ENCODE assay signal across 9 mouse cellular contexts in genomic region chr5:137315084-137315903, GRCm38 (mm10). TPM values are rescaled to one million over a fixed set of nuclear protein-coding genes. Genes with fewer than 3 reads are reported as not detected.
DNase-seq lines count a peak whose midpoint lies in the region; ATAC-seq and TF ChIP-seq lines count a peak whose summit lies in the region.
"Had no signal": no experiment of that assay in that cellular context is flagged by ENCODE, and none has a peak within 500 bp of the region (broad histone marks: within the 10 kb centered on the region; RNA-seq: fewer than 3 reads in every experiment).

No protein-coding gene starts in this region.

- H3K4me1 ChIP-seq in cerebellum, adult 2 months (ENCODE audit: control insufficient read depth, insufficient read depth, low read length) = no peaks in the 10 kb centered on the region
- peaks cover 36% of the 10 kb centered on the region for H3K4me1 ChIP-seq in hindbrain, embryonic 13.5 days (replicated peaks)
- H3K4me1 ChIP-seq in liver, embryonic 14.5 days (replicated peaks; ENCODE audit: control insufficient read depth in 2 of 2, insufficient read depth in 2 of 2, low read length in 1 of 2) = peaks cover 6 to 15% of the 10 kb centered on the region in 2 experiments
- peaks cover 37% of the 10 kb centered on the region for H3K4me1 ChIP-seq in neural tube, embryonic 13.5 days (replicated peaks)

- no peaks in the 10 kb centered on the region for H3K9me3 ChIP-seq in hindbrain, embryonic 13.5 days
- no peaks in the 10 kb centered on the region for H3K9me3 ChIP-seq in liver, embryonic 14.5 days (ENCODE audit: control insufficient read depth, low read length)
- H3K9me3 ChIP-seq in neural tube, embryonic 13.5 days = no peaks in the 10 kb centered on the region

- DNase-seq in cerebellum, adult 9-11 months = peak; percentile 38
- DNase-seq in cerebellum, adult 2 months = no peak
- DNase-seq in 3134 (ENCODE audit: extremely low read depth, insufficient read length, low spot score) = peak; percentile 46
- peak; percentile 69 for DNase-seq in embryo, embryonic 9.5 days (ENCODE audit: extremely low spot score)
- DNase-seq in liver, embryonic 14.5 days (ENCODE audit: low read depth in 3 of 3, low spot score in 3 of 3) = no peak
- DNase-seq in right cerebral cortex, postnatal 36 days (ENCODE audit: low spot score in 2 of 2) = no peak

- ATAC-seq in hindbrain, embryonic 13.5 days (ENCODE audit: low FRiP score) = peak; percentile 25; the same call in 1 of the 2 replicates
- peak; percentile 37; the same call in 1 of the 2 replicates for ATAC-seq in liver, embryonic 14.5 days (ENCODE audit: insufficient read depth)
- ATAC-seq in neural tube, embryonic 13.5 days (ENCODE audit: low read depth) = 0 out of 2 replicates have a peak, but pooled peaks have one; percentile 11

- no peak for TF ChIP-seq CTCF in cerebellum, adult 2 months (IDR thresholded peaks at IDR 0.05; ENCODE audit: borderline replicate concordance, insufficient read depth, low read depth, low read length)
- peak; percentile 80 for TF ChIP-seq CTCF in liver, embryonic 14.5 days (IDR thresholded peaks at IDR 0.05; ENCODE audit: low read depth)

- H3K4me3 ChIP-seq in cerebellum, adult 2 months (replicated peaks; ENCODE audit: insufficient read depth, low read depth, low read length) = no peak overlapping the region
- H3K4me3 ChIP-seq in hindbrain, embryonic 13.5 days = no peak overlapping the region
- H3K4me3 ChIP-seq in liver, embryonic 14.5 days (ENCODE audit: insufficient read depth in 1 of 2, low read depth in 2 of 2, low read length in 2 of 2) = no peak overlapping the region
- H3K4me3 ChIP-seq in neural tube, embryonic 13.5 days = no peak overlapping the region

- TF ChIP-seq EP300 in liver, embryonic 14.5 days (IDR thresholded peaks at IDR 0.05; ENCODE audit: low read depth) = no peak

- H3K27me3 ChIP-seq in cerebellum, adult 2 months (ENCODE audit: control insufficient read depth, insufficient read depth, low read length) = no peaks in the 10 kb centered on the region
- H3K27me3 ChIP-seq in hindbrain, embryonic 13.5 days = peaks cover 11% of the 10 kb centered on the region; the same call in 1 of the 2 replicates
- H3K27me3 ChIP-seq in liver, embryonic 14.5 days (ENCODE audit: control insufficient read depth, insufficient read depth, low read length) = no peaks in the 10 kb centered on the region
- no peaks in the 10 kb centered on the region for H3K27me3 ChIP-seq in neural tube, embryonic 13.5 days
- H3K27me3 ChIP-seq: Patski had no signal

- no peak overlapping the region for H3K27ac ChIP-seq in cerebellum, adult 2 months (ENCODE audit: insufficient read depth, low read length)
- no peak overlapping the region for H3K27ac ChIP-seq in hindbrain, embryonic 13.5 days
- H3K27ac ChIP-seq in liver, embryonic 14.5 days = no peak overlapping the region
- H3K27ac ChIP-seq in neural tube, embryonic 13.5 days (replicated peaks) = peak overlapping the region; percentile 79

- WGBS in cerebellum, adult 2 months = 39% methylated on average over 30 of the region's 30 CpGs
- WGBS in hindbrain, embryonic 13.5 days = 43% methylated on average over 30 of the region's 30 CpGs
- WGBS in liver, embryonic 14.5 days (ENCODE audit: insufficient replicate concordance) = 48% methylated on average over 30 of the region's 30 CpGs
- WGBS in neural tube, embryonic 13.5 days = 33% methylated on average over 30 of the region's 30 CpGs

- H3K9ac ChIP-seq in hindbrain, embryonic 13.5 days = peak overlapping the region; percentile 72
- no peak overlapping the region for H3K9ac ChIP-seq in liver, embryonic 14.5 days (replicated peaks)
- H3K9ac ChIP-seq in neural tube, embryonic 13.5 days = peak overlapping the region; percentile 75; the same call in 1 of the 2 replicates

- peaks cover 51% of the 10 kb centered on the region for H3K36me3 ChIP-seq in hindbrain, embryonic 13.5 days
- no peaks in the 10 kb centered on the region for H3K36me3 ChIP-seq in liver, embryonic 14.5 days (replicated peaks; ENCODE audit: control insufficient read depth, insufficient read depth, low read depth)
- peaks cover 57% of the 10 kb centered on the region for H3K36me3 ChIP-seq in neural tube, embryonic 13.5 days

- peak overlapping the region; percentile 60; the same call in 1 of the 2 replicates for H3K4me2 ChIP-seq in hindbrain, embryonic 13.5 days
- H3K4me2 ChIP-seq in liver, embryonic 14.5 days (ENCODE audit: low read depth) = no peak overlapping the region
- H3K4me2 ChIP-seq in neural tube, embryonic 13.5 days = peak overlapping the region; percentile 60

- TF ChIP-seq POLR2A in cerebellum, adult 2 months (IDR thresholded peaks at IDR 0.05; ENCODE audit: borderline replicate concordance, insufficient read depth, low read length) = no peak

RNA-seq across cellular contexts. Expression of gene Trip6, which starts 1.1 kb away (rescaled TPM):
- 10.3 and 11.0 TPM in 2 replicates for polyA plus RNA-seq in cerebellum, adult 2 months (2012; rRNA removed)
- polyA plus RNA-seq in hindbrain, embryonic 13.5 days (2015; fragmentation: Nextera tagmentation; extraction: Ambion mirVana) = 19.2 and 20.0 TPM in 2 replicates
- 6.7 and 7.2 TPM in 2 replicates for polyA plus RNA-seq in liver, embryonic 14.5 days (2012; rRNA removed)
- 4.9 and 6.4 TPM in 2 replicates for polyA plus RNA-seq in liver, embryonic 14.5 days (2014; fragmentation: Nextera tagmentation; extraction: Ambion mirVana)
- 17.7 and 23.8 TPM in 2 replicates for polyA plus RNA-seq in neural tube, embryonic 13.5 days (2015; fragmentation: Nextera tagmentation; extraction: Ambion mirVana)

RNA-seq across cellular contexts. Expression of gene Srrt, which starts 7.8 kb away (rescaled TPM):
- 208 and 224 TPM in 2 replicates for polyA plus RNA-seq in cerebellum, adult 2 months (2012; rRNA removed)
- polyA plus RNA-seq in hindbrain, embryonic 13.5 days (2015; fragmentation: Nextera tagmentation; extraction: Ambion mirVana) = 105 and 113 TPM in 2 replicates
- 64.1 and 93.4 TPM in 2 replicates for polyA plus RNA-seq in liver, embryonic 14.5 days (2012; rRNA removed)
- 50.2 and 56.0 TPM in 2 replicates for polyA plus RNA-seq in liver, embryonic 14.5 days (2014; fragmentation: Nextera tagmentation; extraction: Ambion mirVana)
- polyA plus RNA-seq in neural tube, embryonic 13.5 days (2015; fragmentation: Nextera tagmentation; extraction: Ambion mirVana) = 102 and 115 TPM in 2 replicates

RNA-seq across cellular contexts. Expression of gene Slc12a9, which starts 18.1 kb away (rescaled TPM):
- 31.0 and 31.6 TPM in 2 replicates for polyA plus RNA-seq in cerebellum, adult 2 months (2012; rRNA removed)
- polyA plus RNA-seq in hindbrain, embryonic 13.5 days (2015; fragmentation: Nextera tagmentation; extraction: Ambion mirVana) = 25.8 and 27.4 TPM in 2 replicates
- polyA plus RNA-seq in liver, embryonic 14.5 days (2012; rRNA removed) = 2.2 and 2.4 TPM in 2 replicates
- 1.2 TPM in 2 replicates for polyA plus RNA-seq in liver, embryonic 14.5 days (2014; fragmentation: Nextera tagmentation; extraction: Ambion mirVana)
- 26.9 and 27.4 TPM in 2 replicates for polyA plus RNA-seq in neural tube, embryonic 13.5 days (2015; fragmentation: Nextera tagmentation; extraction: Ambion mirVana)

RNA-seq across cellular contexts. Expression of gene Ufsp1, which starts 20.9 kb away (rescaled TPM):
- polyA plus RNA-seq in cerebellum, adult 2 months (2012; rRNA removed) = 27.9 and 28.2 TPM in 2 replicates
- 12.9 and 14.1 TPM in 2 replicates for polyA plus RNA-seq in hindbrain, embryonic 13.5 days (2015; fragmentation: Nextera tagmentation; extraction: Ambion mirVana)
- polyA plus RNA-seq in liver, embryonic 14.5 days (2012; rRNA removed) = 8.2 and 9.4 TPM in 2 replicates
- 6.3 and 7.9 TPM in 2 replicates for polyA plus RNA-seq in liver, embryonic 14.5 days (2014; fragmentation: Nextera tagmentation; extraction: Ambion mirVana)
- polyA plus RNA-seq in neural tube, embryonic 13.5 days (2015; fragmentation: Nextera tagmentation; extraction: Ambion mirVana) = 15.1 and 18.3 TPM in 2 replicates

RNA-seq across cellular contexts. Expression of gene Ache, which starts 28.0 kb away (rescaled TPM):
- 155 and 165 TPM in 2 replicates for polyA plus RNA-seq in cerebellum, adult 2 months (2012; rRNA removed)
- polyA plus RNA-seq in hindbrain, embryonic 13.5 days (2015; fragmentation: Nextera tagmentation; extraction: Ambion mirVana) = 22.2 and 23.8 TPM in 2 replicates
- 18.1 and 20.5 TPM in 2 replicates for polyA plus RNA-seq in liver, embryonic 14.5 days (2012; rRNA removed)
- 12.4 and 16.6 TPM in 2 replicates for polyA plus RNA-seq in liver, embryonic 14.5 days (2014; fragmentation: Nextera tagmentation; extraction: Ambion mirVana)
- 37.8 and 40.6 TPM in 2 replicates for polyA plus RNA-seq in neural tube, embryonic 13.5 days (2015; fragmentation: Nextera tagmentation; extraction: Ambion mirVana)

Comparison
In these comparisons a context has a peak if more than half of its experiments do, and no peak if none do; other contexts are left out.
1. DNase-seq: peak in cerebellum, adult 9-11 months (single experiment), 3134 (single experiment) and embryo, embryonic 9.5 days (single experiment); none in cerebellum, adult 2 months (0 of 2), liver, embryonic 14.5 days (0 of 3) and right cerebral cortex, postnatal 36 days (0 of 2).
2. Peak in every context shown above with its lines, with median percentiles within 50 percentile points of each other: ATAC-seq.